Mouse (Mus musculus) lung, postnatal 4 days (tissue): ENCODE measurements around the gene Rbm28.
A peak's percentile ranks its signal among the peaks of the same experiment; 100 is the strongest.
"Not testable (repeated sequence)": the region's sequence is repeated elsewhere in the genome, so short reads cannot be mapped to it uniquely, and the experiment has no call there.

Source experiments
- DNase-seq, 2 experiments: peaks; one replicate each; pipeline ENCODE4 v3.0.0; 2021

Gene Rbm28

GRCm38 (mm10) chr6:29193961-29194750 lies 29.4 kb upstream of the Rbm28 start:
- DNase-seq: peak; percentile 46 to 67

GRCm38 (mm10) chr6:29187936-29188335 lies 23.1 kb upstream of the Rbm28 start:
- DNase-seq: no peak

- no peak for DNase-seq
Observed at GRCm38 (mm10) chr6:29179843-29180242, 15.0 kb upstream of the Rbm28 start.

- peak; percentile 60 to 72 for DNase-seq
Observed at GRCm38 (mm10) chr6:29178888-29179658, 14.3 kb upstream of the Rbm28 start, which contains the start of gene Prrt4. TSS of gene Prrt4 (minus strand) at chr6:29179584.

GRCm38 (mm10) chr6:29177901-29178879 lies 13.4 kb upstream of the Rbm28 start:
- no peak for DNase-seq

GRCm38 (mm10) chr6:29175113-29175512 lies 10.3 kb upstream of the Rbm28 start:
- DNase-seq: no peak

- DNase-seq: no peak
Observed at GRCm38 (mm10) chr6:29174368-29174767, 9.6 kb upstream of the Rbm28 start.

GRCm38 (mm10) chr6:29170952-29171388 lies 6.2 kb upstream of the Rbm28 start:
- DNase-seq: peak; percentile 87 to 89

- DNase-seq: peak; percentile 43 to 44
Observed at GRCm38 (mm10) chr6:29170063-29170921, 5.5 kb upstream of the Rbm28 start.

GRCm38 (mm10) chr6:29169675-29170062 lies 4.9 kb upstream of the Rbm28 start:
- no peak for DNase-seq

- no peak for DNase-seq
Observed at GRCm38 (mm10) chr6:29168871-29169270, 4.1 kb upstream of the Rbm28 start.

- peak in 1 of 2 experiments; percentile 43 for DNase-seq
Observed at GRCm38 (mm10) chr6:29166196-29166595, 1.4 kb upstream of the Rbm28 start.

- DNase-seq: not testable (repeated sequence)
Observed at GRCm38 (mm10) chr6:29161291-29161690, 3.5 kb downstream of the Rbm28 start.

- DNase-seq: no peak
Observed at GRCm38 (mm10) chr6:29160786-29161185, 4.0 kb downstream of the Rbm28 start.

GRCm38 (mm10) chr6:29156326-29156725 lies 8.5 kb downstream of the Rbm28 start:
- DNase-seq: no peak

GRCm38 (mm10) chr6:29150001-29150400 lies 14.8 kb downstream of the Rbm28 start:
- DNase-seq: no peak

- no peak for DNase-seq
Observed at GRCm38 (mm10) chr6:29147407-29148010, 17.3 kb downstream of the Rbm28 start.

GRCm38 (mm10) chr6:29146641-29147040 lies 18.2 kb downstream of the Rbm28 start:
- DNase-seq: no peak

- DNase-seq: no peak
Observed at GRCm38 (mm10) chr6:29145456-29146307, 19.1 kb downstream of the Rbm28 start.

GRCm38 (mm10) chr6:29144971-29145370 lies 19.8 kb downstream of the Rbm28 start:
- no peak for DNase-seq
